ENCODE assay signal across 8 mouse cellular contexts in the genomic region with DNA sequence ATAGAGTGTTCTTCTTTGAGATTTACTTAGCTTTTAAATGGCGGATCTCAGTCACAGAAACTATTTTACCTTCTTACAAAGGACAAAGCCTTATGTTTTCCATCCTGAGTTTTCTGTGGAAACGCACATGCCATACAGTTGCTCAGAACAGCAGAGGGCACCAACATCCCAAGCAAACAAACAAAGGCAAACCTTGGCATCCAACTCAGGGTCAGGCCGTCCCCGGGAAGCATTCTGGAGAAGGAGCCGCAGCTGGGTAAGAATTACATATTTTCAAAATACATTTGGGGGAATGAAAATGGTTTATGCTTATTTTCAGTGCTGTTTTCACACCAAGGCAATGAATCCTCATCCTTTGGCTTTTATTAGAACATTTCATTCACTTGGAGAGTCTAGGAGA.
DNase-seq lines count a peak whose midpoint lies in the region; ATAC-seq lines count a peak whose summit lies in the region.
"Had no signal": no experiment of that assay in that cellular context is flagged by ENCODE, and none has a peak within 500 bp of the region (broad histone marks: within the 10 kb centered on the region; RNA-seq: fewer than 3 reads in every experiment).

No protein-coding gene starts in this region.

- intact Hi-C loops in left cerebral cortex, postnatal 36 days (cut with DNase I), result loop anchor here (5.0 kb wide), 1 partner anchor 567 kb away; no protein-coding TSS in a partner anchor

- no peak overlapping the region for H3K4me2 ChIP-seq in embryonic facial prominence, embryonic 15.5 days (replicated peaks)
- H3K4me2 ChIP-seq in hindbrain, embryonic 13.5 days, result no peak overlapping the region
- H3K4me2 ChIP-seq in neural tube, embryonic 13.5 days, result no peak overlapping the region
- H3K4me2 ChIP-seq: liver, embryonic 13.5 days had no signal

- peak overlapping the region; percentile 6; the same call in 1 of the 2 replicates for H3K27ac ChIP-seq in embryonic facial prominence, embryonic 15.5 days (replicated peaks)
- H3K27ac ChIP-seq in hindbrain, embryonic 13.5 days, result no peak overlapping the region
- no peak overlapping the region for H3K27ac ChIP-seq in neural tube, embryonic 13.5 days (replicated peaks)
- H3K27ac ChIP-seq: liver, embryonic 13.5 days had no signal

- no peak for ATAC-seq in embryonic facial prominence, embryonic 15.5 days (ENCODE audit: insufficient number of reproducible peaks, low FRiP score, low TSS enrichment, low read depth)
- ATAC-seq in hindbrain, embryonic 13.5 days (ENCODE audit: low FRiP score), result peak; percentile 79; the same call in 1 of the 2 replicates
- peak; percentile 80; the same call in 1 of the 2 replicates for ATAC-seq in neural tube, embryonic 13.5 days (ENCODE audit: low read depth)

- no peak overlapping the region for H3K9ac ChIP-seq in embryonic facial prominence, embryonic 15.5 days
- H3K9ac ChIP-seq in hindbrain, embryonic 13.5 days, result no peak overlapping the region
- no peak overlapping the region for H3K9ac ChIP-seq in neural tube, embryonic 13.5 days
- H3K9ac ChIP-seq: liver, embryonic 13.5 days had no signal

- no peaks in the 10 kb centered on the region for H3K27me3 ChIP-seq in embryonic facial prominence, embryonic 15.5 days
- no peaks in the 10 kb centered on the region for H3K27me3 ChIP-seq in hindbrain, embryonic 13.5 days
- H3K27me3 ChIP-seq in neural tube, embryonic 13.5 days, result no peaks in the 10 kb centered on the region
- H3K27me3 ChIP-seq: liver, embryonic 13.5 days had no signal

- peaks cover 7% of the 10 kb centered on the region; the same call in 1 of the 2 replicates for H3K4me1 ChIP-seq in embryonic facial prominence, embryonic 15.5 days
- H3K4me1 ChIP-seq in hindbrain, embryonic 13.5 days (replicated peaks), result peaks cover 14% of the 10 kb centered on the region; the same call in 1 of the 2 replicates
- peaks cover 10% of the 10 kb centered on the region for H3K4me1 ChIP-seq in neural tube, embryonic 13.5 days (replicated peaks)
- H3K4me1 ChIP-seq: liver, embryonic 13.5 days had no signal

- peak; percentile 64 for DNase-seq in Muller cell, postnatal 12 days (ENCODE audit: inconsistent ontology term)
- DNase-seq in adrenal gland, postnatal 10 days, result peak; percentile 80
- DNase-seq in left cerebral cortex, postnatal 36 days (ENCODE audit: low spot score in 2 of 2), result peak; percentile 20 to 25
- DNase-seq in thymus, postnatal 25 days, result no peak
- DNase-seq: liver, embryonic 13.5 days had no signal

- H3K9me3 ChIP-seq in embryonic facial prominence, embryonic 15.5 days (replicated peaks), result no peaks in the 10 kb centered on the region
- H3K9me3 ChIP-seq in hindbrain, embryonic 13.5 days, result no peaks in the 10 kb centered on the region
- no peaks in the 10 kb centered on the region for H3K9me3 ChIP-seq in neural tube, embryonic 13.5 days
- H3K9me3 ChIP-seq: liver, embryonic 13.5 days had no signal

- no peak overlapping the region for H3K4me3 ChIP-seq in embryonic facial prominence, embryonic 15.5 days (replicated peaks)
- no peak overlapping the region for H3K4me3 ChIP-seq in hindbrain, embryonic 13.5 days
- no peak overlapping the region for H3K4me3 ChIP-seq in neural tube, embryonic 13.5 days
- H3K4me3 ChIP-seq: liver, embryonic 13.5 days had no signal

- H3K36me3 ChIP-seq in embryonic facial prominence, embryonic 15.5 days, result no peaks in the 10 kb centered on the region
- H3K36me3 ChIP-seq in hindbrain, embryonic 13.5 days, result no peaks in the 10 kb centered on the region
- H3K36me3 ChIP-seq in neural tube, embryonic 13.5 days, result no peaks in the 10 kb centered on the region
- H3K36me3 ChIP-seq: liver, embryonic 13.5 days had no signal

- 15% methylated on average over 5 of the region's 5 CpGs for WGBS in embryonic facial prominence, embryonic 15.5 days
- 32% methylated on average over 5 of the region's 5 CpGs for WGBS in hindbrain, embryonic 13.5 days
- WGBS in neural tube, embryonic 13.5 days, result 42% methylated on average over 5 of the region's 5 CpGs
